Mouse (Mus musculus) midbrain, postnatal 0 days (tissue): ENCODE results near the gene Chst15. TPM values are rescaled to one million over a fixed set of nuclear protein-coding genes. Genes with fewer than 3 reads are reported as not detected.

Source experiments
- ATAC-seq: fragments of 200-750 bp; cut with Nextera tagmentation; 2 replicates; pipeline ENCODE4 v1.8.0; 2017; ENCODE audit warnings: moderate number of reproducible peaks, mild to moderate bottlenecking, moderate TSS enrichment, moderate library complexity; ENCODE audit not compliant: low FRiP score
- DNase-seq: peaks from one replicate; pipeline ENCODE4 v3.0.0-alpha.2; 2015; ENCODE audit warnings: low spot score
- H3K27ac ChIP-seq: fragments of 300-500 bp; sonication (generic); 2 replicates; pipeline ENCODE4 v1.5.1; 2014; ENCODE audit warnings: low read depth, mild to moderate bottlenecking, low read length, mixed read lengths
- H3K27me3 ChIP-seq: fragments of 300-500 bp; sonication (generic); 2 replicates; pipeline ENCODE4 v1.6.1; 2014; ENCODE audit warnings: low read length, control low read depth, mixed read lengths; ENCODE audit not compliant: insufficient read depth
- H3K36me3 ChIP-seq: fragments of 300-500 bp; sonication (generic); 2 replicates; pipeline ENCODE4 v1.6.1; 2014; ENCODE audit warnings: low read length, control low read depth, mixed read lengths; ENCODE audit not compliant: insufficient read depth
- H3K4me1 ChIP-seq: fragments of 300-500 bp; sonication (generic); 2 replicates; pipeline ENCODE4 v1.6.1; 2014; ENCODE audit warnings: mild to moderate bottlenecking, control low read depth, antibody characterized with exemption, low read length, mixed read lengths; ENCODE audit not compliant: insufficient read depth
- H3K4me2 ChIP-seq: fragments of 300-500 bp; sonication (generic); 2 replicates; pipeline ENCODE4 v1.6.1; 2014; ENCODE audit warnings: low read depth, mild to moderate bottlenecking, low read length, mixed read lengths; ENCODE audit not compliant: poor library complexity, severe bottlenecking
- H3K4me3 ChIP-seq: fragments of 300-500 bp; sonication (generic); 2 replicates; pipeline ENCODE4 v1.5.1; 2014; ENCODE audit warnings: low read depth, mild to moderate bottlenecking, low read length, moderate library complexity
- H3K9ac ChIP-seq: fragments of 300-500 bp; sonication (generic); replicated peaks from 2 replicates; pipeline ENCODE4 v1.6.1; 2014; ENCODE audit warnings: mild to moderate bottlenecking, low read length, moderate library complexity, mixed read lengths; ENCODE audit not compliant: poor library complexity, severe bottlenecking
- H3K9me3 ChIP-seq: fragments of 300-500 bp; sonication (generic); 2 replicates; pipeline ENCODE4 v1.6.1; 2016; ENCODE audit warnings: low read length, control low read depth
- CTCF ChIP-seq: IDR thresholded peaks from 2 replicates; pipeline ENCODE4 v1.5.1; 2016; ENCODE audit warnings: antibody characterized with exemption, mild to moderate bottlenecking
- WGBS: fragments of 180-500 bp; shearing (Covaris S2); extraction: QIAGEN DNeasy Blood & Tissue Kit; methylation state at CpG from one replicate; pipeline ENCODE4 v1.1.7; 2014; 5-methylcytosine and 5-hydroxymethylcytosine counted together
- polyA plus RNA-seq: library from polyadenylated mRNA; unstranded; fragments of >200 nt; fragmentation: Nextera tagmentation; extraction: Ambion mirVana; gene quantifications from 2 replicates; pipeline ENCODE4 v1.2.1, GENCODE M21; 2015
- total RNA-seq: library from RNA; depleted of rRNA; stranded (reverse); fragments of >200 nt; gene quantifications from 2 replicates; pipeline ENCODE4 v1.2.3, GENCODE M21; 2014

Gene Chst15
- total and polyA plus RNA-seq, 2 experiments from 2014 or later = 8.4 to 21.9 TPM

GRCm38 (mm10) chr7:132306671-132307412 is 10.2 kb downstream of the Chst15 start:
- TF ChIP-seq CTCF = no peak
- WGBS = 96% methylated on average over 8 of the region's 8 CpGs

GRCm38 (mm10) chr7:132305492-132306375 is 11.3 kb downstream of the Chst15 start:
- WGBS = 89% methylated on average over 5 of the region's 5 CpGs
- H3K36me3 ChIP-seq = no peaks in the 10 kb centered on the region
- no peak overlapping the region for H3K4me2 ChIP-seq
- TF ChIP-seq CTCF = no peak
- no peak for DNase-seq
- H3K4me1 ChIP-seq = no peaks in the 10 kb centered on the region
- ATAC-seq = no peak
- no peak overlapping the region for H3K4me3 ChIP-seq
- H3K27me3 ChIP-seq = no peaks in the 10 kb centered on the region
- H3K9ac ChIP-seq = no peak overlapping the region
- H3K27ac ChIP-seq = no peak overlapping the region
- no peaks in the 10 kb centered on the region for H3K9me3 ChIP-seq

More at GRCm38 (mm10) chr7:132306671-132307412, 10.2 kb downstream of the Chst15 start:
- Histone ChIP-seq H3K27me3 (no peaks in the 10 kb centered on the region), H3K27ac (no peak overlapping the region), H3K9me3 (no peaks in the 10 kb centered on the region), H3K9ac (no peak overlapping the region), H3K4me2 (no peak overlapping the region), H3K36me3 (no peaks in the 10 kb centered on the region), H3K4me3 (no peak overlapping the region), H3K4me1 (no peaks in the 10 kb centered on the region)
- ATAC-seq (no peak), DNase-seq (no peak)

GRCm38 (mm10) chr7:132304424-132305085 is 12.5 kb downstream of the Chst15 start:
- H3K4me2 ChIP-seq = no peak overlapping the region
- no peaks in the 10 kb centered on the region for H3K36me3 ChIP-seq
- no peak for TF ChIP-seq CTCF
- H3K9ac ChIP-seq = no peak overlapping the region
- no peaks in the 10 kb centered on the region for H3K9me3 ChIP-seq
- no peak overlapping the region for H3K4me3 ChIP-seq
- H3K27me3 ChIP-seq = no peaks in the 10 kb centered on the region
- H3K27ac ChIP-seq = no peak overlapping the region
- DNase-seq (no peak), ATAC-seq (no peak)
- 77% methylated on average over 8 of the region's 8 CpGs for WGBS
- H3K4me1 ChIP-seq = no peaks in the 10 kb centered on the region

- 81% methylated on average over 7 of the region's 7 CpGs for WGBS
- Histone ChIP-seq H3K4me2 (no peak overlapping the region), H3K36me3 (no peaks in the 10 kb centered on the region), H3K4me1 (no peaks in the 10 kb centered on the region), H3K27ac (no peak overlapping the region), H3K27me3 (no peaks in the 10 kb centered on the region), H3K9me3 (no peaks in the 10 kb centered on the region), H3K9ac (no peak overlapping the region), H3K4me3 (no peak overlapping the region)
- no peak for DNase-seq
- ATAC-seq = no peak
- no peak for TF ChIP-seq CTCF
Observed at GRCm38 (mm10) chr7:132303988-132304387, 13.0 kb downstream of the Chst15 start.

- no peaks in the 10 kb centered on the region for H3K9me3 ChIP-seq
- no peak overlapping the region for H3K4me3 ChIP-seq
- DNase-seq (no peak), ATAC-seq (no peak)
- no peaks in the 10 kb centered on the region for H3K4me1 ChIP-seq
- WGBS = 76% methylated on average over 8 of the region's 8 CpGs
- H3K36me3 ChIP-seq = no peaks in the 10 kb centered on the region
- no peaks in the 10 kb centered on the region for H3K27me3 ChIP-seq
- H3K27ac ChIP-seq = no peak overlapping the region
- TF ChIP-seq CTCF = no peak
- H3K9ac ChIP-seq = no peak overlapping the region
- no peak overlapping the region for H3K4me2 ChIP-seq
Observed at GRCm38 (mm10) chr7:132302508-132303241, 14.4 kb downstream of the Chst15 start.
